Mouse (Mus musculus) heart, embryonic 15.5 days (tissue): ENCODE results near the gene Smco2. TPM values are rescaled to one million over a fixed set of nuclear protein-coding genes. Genes with fewer than 3 reads are reported as not detected.

Experiments
- ATAC-seq: fragments of 200-750 bp; cut with Nextera tagmentation; replicated peaks from 2 replicates; pipeline ENCODE4 v1.8.0; 2017; ENCODE audit warnings: low read depth, moderate TSS enrichment; ENCODE audit not compliant: insufficient number of reproducible peaks, insufficient read depth, low FRiP score
- H3K27ac ChIP-seq: fragments of 300-500 bp; sonication (generic); 2 replicates; pipeline ENCODE4 v1.5.1; 2015; ENCODE audit warnings: mild to moderate bottlenecking, inconsistent platforms
- H3K27me3 ChIP-seq: fragments of 300-500 bp; sonication (generic); 2 replicates; pipeline ENCODE4 v1.6.1; 2015; ENCODE audit warnings: inconsistent platforms
- H3K36me3 ChIP-seq: fragments of 300-500 bp; sonication (generic); 2 replicates; pipeline ENCODE4 v1.6.1; 2015; ENCODE audit warnings: mild to moderate bottlenecking, inconsistent platforms
- H3K4me1 ChIP-seq: fragments of 300-500 bp; sonication (generic); replicated peaks from 2 replicates; pipeline ENCODE4 v1.6.1; 2015; ENCODE audit warnings: inconsistent platforms
- H3K4me2 ChIP-seq: fragments of 300-500 bp; sonication (generic); 2 replicates; pipeline ENCODE4 v1.6.1; 2015; ENCODE audit warnings: inconsistent platforms, mild to moderate bottlenecking, moderate library complexity
- H3K4me3 ChIP-seq: fragments of 300-500 bp; sonication (generic); 2 replicates; pipeline ENCODE4 v1.5.1; 2015; ENCODE audit warnings: mild to moderate bottlenecking, inconsistent platforms
- H3K9ac ChIP-seq: fragments of 300-500 bp; sonication (generic); 2 replicates; pipeline ENCODE4 v1.6.1; 2015; ENCODE audit warnings: mild to moderate bottlenecking, inconsistent platforms
- H3K9me3 ChIP-seq: fragments of 300-500 bp; sonication (generic); replicated peaks from 2 replicates; pipeline ENCODE4 v1.6.1; 2016; ENCODE audit warnings: inconsistent platforms
- WGBS: fragments of 180-500 bp; shearing (Covaris S2); methylation state at CpG from one replicate; pipeline ENCODE4 v1.1.7; 2015; ENCODE audit warnings: mixed read lengths; 5-methylcytosine and 5-hydroxymethylcytosine counted together
- polyA plus RNA-seq: library from polyadenylated mRNA; unstranded; fragments of >200 nt; fragmentation: Nextera tagmentation; extraction: Ambion mirVana; gene quantifications from 2 replicates; pipeline ENCODE4 v1.2.1, GENCODE M21; 2015

Gene Smco2
- polyA plus RNA-seq: 0.53 TPM in 1 of 2 replicates, not detected in the other

DNA sequence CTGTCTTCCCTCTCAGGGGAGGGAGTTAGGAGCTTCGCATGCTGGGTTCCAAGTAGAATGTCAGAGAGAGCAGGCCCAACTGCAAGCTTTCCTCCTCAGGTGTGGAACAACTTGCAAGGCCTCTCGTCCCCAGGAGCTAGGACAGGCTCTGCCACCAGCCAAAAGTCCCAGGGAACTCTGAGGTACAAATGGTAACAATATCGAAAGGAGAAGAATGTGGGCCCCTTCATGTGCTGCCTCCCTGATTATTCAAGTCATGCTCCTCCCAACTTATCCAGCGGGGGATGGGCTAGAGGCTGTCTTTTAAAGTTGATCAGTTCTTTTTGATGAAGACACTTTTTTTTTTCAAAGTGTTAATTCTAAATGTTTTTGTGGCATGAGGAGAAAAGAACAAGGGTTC is at the start of gene Smco2:
Gene Smco2 (plus strand): TSS at position 55 of the 400 bp plus-strand sequence.
- no peak for ATAC-seq
- H3K4me1 ChIP-seq: peaks cover 20% of the 10 kb centered on the region
- H3K4me2 ChIP-seq: no peak within 1 kb of the TSS
- H3K27me3 ChIP-seq: no peaks in the 10 kb centered on the region
- no peak within 1 kb of the TSS for H3K9ac ChIP-seq
- no peaks in the 10 kb centered on the region for H3K9me3 ChIP-seq
- no peak within 1 kb of the TSS for H3K27ac ChIP-seq
- no peaks in the 10 kb centered on the region for H3K36me3 ChIP-seq
- no peak within 1 kb of the TSS for H3K4me3 ChIP-seq
- WGBS: 73% methylated on average over 4 of the region's 4 CpGs

DNA sequence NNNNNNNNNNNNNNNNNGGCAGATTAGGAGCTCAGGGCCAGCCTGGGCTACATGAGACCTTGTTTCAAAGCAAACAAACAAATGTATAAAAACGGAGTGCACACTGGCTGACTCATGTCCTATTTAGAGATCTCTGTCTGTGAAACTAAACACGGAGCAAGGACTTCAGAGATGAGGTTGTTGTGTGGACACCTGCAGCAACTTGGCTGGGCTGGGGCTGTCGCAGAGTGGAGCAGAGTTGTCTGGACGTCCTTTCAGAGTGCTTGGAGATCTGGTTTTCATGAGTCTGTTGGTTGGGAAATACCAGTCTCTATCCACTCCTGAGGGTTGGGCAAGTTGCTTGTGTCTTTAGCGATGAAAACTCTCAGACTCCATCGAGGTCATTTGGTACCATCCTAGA is 39.9 kb upstream of the Smco2 start:
- Histone ChIP-seq H3K4me2 (no peak overlapping the region), H3K9ac (no peak overlapping the region), H3K27ac (no peak overlapping the region), H3K27me3 (no peaks in the 10 kb centered on the region), H3K4me3 (no peak overlapping the region), H3K4me1 (peaks cover 2% of the 10 kb centered on the region; the same call in 1 of the 2 replicates), H3K36me3 (peaks cover 12% of the 10 kb centered on the region), H3K9me3 (no peaks in the 10 kb centered on the region)
- WGBS: 90% methylated on average over 6 of the region's 6 CpGs
- ATAC-seq: no peak

DNA sequence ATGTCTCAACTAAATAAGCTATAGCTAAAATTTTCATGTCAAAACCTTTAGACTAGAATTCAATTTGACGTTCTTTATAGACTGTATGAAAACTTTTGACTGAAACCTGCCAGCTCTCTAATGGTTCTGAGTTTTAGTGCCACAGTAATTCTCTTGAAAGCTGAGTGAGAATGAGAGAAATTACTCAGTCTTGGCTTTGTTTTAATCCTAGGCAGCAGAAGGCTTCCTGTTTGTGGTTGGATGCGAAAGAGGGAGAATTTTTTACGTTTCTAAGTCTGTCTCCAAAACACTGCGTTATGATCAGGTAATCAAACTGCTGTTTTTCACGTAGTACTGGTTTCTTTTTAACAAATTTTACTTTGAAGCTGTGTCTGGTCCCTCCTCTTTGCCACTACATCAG is 36.9 kb upstream of the Smco2 start:
- no peaks in the 10 kb centered on the region for H3K4me1 ChIP-seq
- H3K4me2 ChIP-seq: no peak overlapping the region
- peaks cover 12% of the 10 kb centered on the region for H3K36me3 ChIP-seq
- ATAC-seq: no peak
- H3K9ac ChIP-seq: no peak overlapping the region
- no peaks in the 10 kb centered on the region for H3K27me3 ChIP-seq
- no peak overlapping the region for H3K27ac ChIP-seq
- H3K4me3 ChIP-seq: no peak overlapping the region
- no peaks in the 10 kb centered on the region for H3K9me3 ChIP-seq
- 85% methylated on average over 5 of the region's 5 CpGs for WGBS

DNA sequence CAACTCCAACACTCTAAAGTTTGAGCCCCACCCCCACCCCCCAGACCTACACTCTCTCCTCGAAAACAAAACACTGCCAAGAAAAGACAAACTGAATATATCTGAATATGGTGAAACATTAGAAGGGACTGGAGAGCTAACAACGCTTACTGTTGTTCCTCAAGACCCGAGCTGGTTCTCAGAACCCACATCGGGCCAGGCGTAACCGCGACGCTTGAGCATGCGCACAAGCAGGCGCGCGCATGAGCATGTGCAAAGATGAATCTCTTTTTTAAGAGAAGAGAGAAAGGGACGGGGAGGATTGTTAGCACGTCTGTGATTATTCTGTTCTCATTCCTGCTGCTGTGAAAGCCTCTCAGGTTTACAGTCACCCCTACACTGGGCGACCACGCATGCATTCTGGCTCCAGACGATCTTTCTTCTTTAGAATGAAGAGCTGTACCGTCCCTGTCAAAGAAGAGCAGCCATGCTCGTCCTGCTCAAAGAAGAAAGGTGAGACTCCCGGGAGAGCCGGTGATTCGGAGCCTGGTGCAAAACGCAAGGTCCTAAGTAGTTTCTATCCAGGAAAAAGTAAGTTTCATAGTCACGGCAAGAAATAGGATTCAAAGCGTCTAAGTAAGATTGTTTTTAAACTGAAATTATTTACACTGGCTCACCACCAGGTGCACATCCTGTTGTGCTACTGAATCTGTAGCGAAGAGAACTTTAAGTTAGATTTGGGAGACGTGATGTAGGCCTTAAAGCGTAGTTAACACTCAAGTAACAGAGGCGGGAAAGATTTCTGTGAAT is 29.5 kb upstream of the Smco2 start:
- H3K4me3 ChIP-seq: no peak overlapping the region
- H3K36me3 ChIP-seq: no peaks in the 10 kb centered on the region
- no peaks in the 10 kb centered on the region for H3K27me3 ChIP-seq
- H3K4me2 ChIP-seq: no peak overlapping the region
- 82% methylated on average over 29 of the region's 29 CpGs for WGBS
- H3K27ac ChIP-seq: no peak overlapping the region
- no peak overlapping the region for H3K9ac ChIP-seq
- no peak for ATAC-seq
- no peaks in the 10 kb centered on the region for H3K4me1 ChIP-seq
- H3K9me3 ChIP-seq: no peaks in the 10 kb centered on the region

DNA sequence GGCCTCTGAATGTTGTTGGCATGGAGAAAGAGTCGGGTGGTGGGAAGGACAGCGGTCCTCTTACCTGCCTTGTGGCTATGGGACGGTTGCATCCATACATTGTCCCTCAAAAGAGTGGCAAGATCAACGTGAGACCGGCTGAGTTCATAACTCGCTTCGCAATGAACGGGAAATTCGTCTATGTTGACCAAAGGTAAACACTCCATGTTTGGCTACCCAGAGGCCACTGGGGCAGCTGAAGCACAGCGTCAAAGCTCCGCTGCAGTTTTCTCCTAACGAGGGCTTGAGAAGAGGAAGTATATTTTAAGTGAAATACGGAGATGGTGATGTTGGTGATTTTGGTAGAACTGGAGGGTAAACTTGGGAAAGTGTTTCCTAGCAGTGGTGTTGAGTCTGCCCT is 27.9 kb upstream of the Smco2 start:
- no peak overlapping the region for H3K9ac ChIP-seq
- no peaks in the 10 kb centered on the region for H3K9me3 ChIP-seq
- H3K27ac ChIP-seq: no peak overlapping the region
- H3K27me3 ChIP-seq: no peaks in the 10 kb centered on the region
- no peaks in the 10 kb centered on the region for H3K4me1 ChIP-seq
- WGBS: 88% methylated on average over 13 of the region's 13 CpGs
- no peak overlapping the region for H3K4me3 ChIP-seq
- no peak for ATAC-seq
- H3K36me3 ChIP-seq: no peaks in the 10 kb centered on the region
- H3K4me2 ChIP-seq: no peak overlapping the region

DNA sequence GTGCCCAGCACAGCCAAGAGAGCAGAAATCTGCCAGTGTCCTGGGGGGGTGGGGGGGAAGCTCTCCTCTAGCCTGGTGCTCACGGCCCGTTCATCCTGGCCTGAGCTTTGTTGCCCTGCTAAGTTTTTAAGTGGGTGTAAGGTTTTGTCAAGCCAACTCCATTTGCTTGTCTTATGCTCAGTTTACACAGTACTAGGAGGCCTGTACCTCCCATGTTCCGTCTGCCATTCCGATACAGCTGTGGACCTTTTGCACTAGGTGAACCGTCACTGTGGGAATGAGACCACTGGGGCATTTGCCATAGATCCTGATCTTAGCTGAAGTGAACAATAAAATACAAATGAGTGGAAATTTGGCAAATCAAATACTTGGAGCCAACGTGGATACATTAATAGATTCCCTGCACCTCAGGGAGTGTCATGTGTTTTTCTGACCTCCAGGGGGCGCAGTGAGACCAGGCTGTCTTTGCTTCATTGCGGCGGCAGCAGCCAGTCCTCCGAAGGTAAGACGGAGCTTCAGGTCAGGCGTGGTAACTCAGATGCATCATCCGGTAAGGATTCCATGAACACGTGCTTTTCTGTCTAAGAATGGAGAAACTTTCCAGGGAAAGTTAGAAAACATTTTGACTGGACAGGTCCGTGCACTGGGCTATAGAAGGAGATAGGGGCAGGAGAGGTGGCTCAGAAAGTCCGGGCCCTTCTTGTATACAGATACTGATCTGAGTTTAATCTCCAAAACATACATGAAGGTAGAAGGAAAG is 25.0 kb upstream of the Smco2 start:
- Histone ChIP-seq H3K4me3 (no peak overlapping the region), H3K9ac (no peak overlapping the region), H3K4me2 (no peak overlapping the region), H3K27ac (no peak overlapping the region), H3K9me3 (no peaks in the 10 kb centered on the region), H3K36me3 (no peaks in the 10 kb centered on the region), H3K4me1 (no peaks in the 10 kb centered on the region), H3K27me3 (no peaks in the 10 kb centered on the region)
- WGBS: 45% methylated on average over 16 of the region's 16 CpGs
- ATAC-seq: no peak

DNA sequence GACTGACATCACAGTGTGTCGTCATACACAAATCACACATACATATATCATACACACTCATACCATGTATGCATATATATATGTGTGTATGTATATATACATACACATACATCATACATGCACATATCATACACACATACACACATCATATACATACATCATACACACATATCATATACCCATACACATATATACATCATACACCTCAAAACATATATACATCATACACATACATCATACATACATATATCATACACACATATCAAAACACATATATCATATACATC is 24.5 kb upstream of the Smco2 start:
- H3K36me3 ChIP-seq: no peaks in the 10 kb centered on the region
- no peak overlapping the region for H3K27ac ChIP-seq
- H3K4me2 ChIP-seq: no peak overlapping the region
- no peaks in the 10 kb centered on the region for H3K4me1 ChIP-seq
- H3K27me3 ChIP-seq: no peaks in the 10 kb centered on the region
- H3K4me3 ChIP-seq: no peak overlapping the region
- no peak for ATAC-seq
- H3K9ac ChIP-seq: no peak overlapping the region
- WGBS: 74% methylated on average over 1 of the region's 1 CpGs
- no peaks in the 10 kb centered on the region for H3K9me3 ChIP-seq

DNA sequence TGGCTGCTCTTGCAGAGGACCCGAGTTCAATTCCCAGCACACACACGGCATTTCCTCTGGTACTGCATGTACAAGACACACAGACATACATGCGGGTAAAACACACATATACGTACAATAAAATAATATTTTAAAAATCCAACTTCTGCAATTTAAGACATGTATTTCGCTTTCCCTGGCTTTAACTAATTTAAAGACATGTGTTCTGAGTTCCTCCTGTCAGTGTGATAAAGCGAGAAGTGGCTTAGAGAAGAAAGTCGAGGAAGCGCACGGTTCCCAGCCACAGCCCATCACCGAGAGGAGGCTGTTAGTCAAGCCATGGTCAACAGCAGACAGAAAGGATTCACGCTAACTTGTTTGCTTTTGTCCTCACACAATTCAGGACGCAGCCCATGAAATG is 18.6 kb upstream of the Smco2 start:
- Histone ChIP-seq H3K27me3 (no peaks in the 10 kb centered on the region), H3K4me1 (peaks cover 12% of the 10 kb centered on the region), H3K4me3 (no peak overlapping the region), H3K4me2 (no peak overlapping the region), H3K36me3 (no peaks in the 10 kb centered on the region), H3K27ac (no peak overlapping the region), H3K9me3 (no peaks in the 10 kb centered on the region), H3K9ac (no peak overlapping the region)
- WGBS: 87% methylated on average over 12 of the region's 12 CpGs
- no peak for ATAC-seq

DNA sequence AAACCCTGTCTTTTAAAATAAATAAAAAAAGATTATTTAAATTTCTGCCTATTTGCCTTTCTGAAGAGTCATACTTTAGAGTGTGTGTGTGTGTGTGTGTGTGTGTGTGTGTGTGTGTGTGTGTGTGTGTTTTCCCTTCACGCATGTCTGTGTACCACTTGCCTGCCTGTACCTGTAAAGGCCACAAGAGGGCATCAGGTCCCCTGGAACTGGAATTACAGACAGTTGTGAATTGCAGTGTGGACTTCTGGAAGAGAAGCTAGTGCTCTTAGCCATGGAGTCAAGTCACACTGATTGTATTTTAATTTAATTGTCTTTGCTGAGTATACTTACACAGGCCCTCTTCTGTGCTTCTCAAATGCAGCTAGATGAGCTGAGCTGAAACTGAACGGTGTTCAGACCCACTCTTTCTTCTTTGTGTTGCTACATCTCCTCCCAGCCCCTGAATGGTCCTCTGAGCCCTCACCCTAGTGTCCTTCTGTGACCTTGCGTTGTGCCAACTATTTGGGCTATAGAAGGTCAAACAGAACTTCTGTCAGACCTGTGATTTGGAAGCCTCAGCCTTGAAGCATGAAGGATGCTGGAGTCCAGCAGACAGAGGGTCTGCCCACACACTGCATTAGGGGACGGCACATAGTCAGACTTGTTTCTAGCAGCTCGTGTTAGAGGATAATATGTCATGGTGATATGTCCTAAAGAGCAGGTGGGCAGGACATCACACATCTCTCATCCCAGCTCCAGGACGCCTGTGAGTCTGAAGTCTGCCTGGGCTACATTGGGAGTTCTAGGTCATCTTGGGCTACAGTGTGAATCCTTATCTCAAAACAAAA is 16.2 kb upstream of the Smco2 start:
- H3K36me3 ChIP-seq: no peaks in the 10 kb centered on the region
- H3K27ac ChIP-seq: no peak overlapping the region
- no peaks in the 10 kb centered on the region for H3K27me3 ChIP-seq
- H3K4me3 ChIP-seq: no peak overlapping the region
- no peak overlapping the region for H3K9ac ChIP-seq
- H3K4me2 ChIP-seq: no peak overlapping the region
- H3K4me1 ChIP-seq: peaks cover 19% of the 10 kb centered on the region
- no peaks in the 10 kb centered on the region for H3K9me3 ChIP-seq
- ATAC-seq: peak; percentile 37; the same call in 1 of the 2 replicates
- 65% methylated on average over 6 of the region's 6 CpGs for WGBS

DNA sequence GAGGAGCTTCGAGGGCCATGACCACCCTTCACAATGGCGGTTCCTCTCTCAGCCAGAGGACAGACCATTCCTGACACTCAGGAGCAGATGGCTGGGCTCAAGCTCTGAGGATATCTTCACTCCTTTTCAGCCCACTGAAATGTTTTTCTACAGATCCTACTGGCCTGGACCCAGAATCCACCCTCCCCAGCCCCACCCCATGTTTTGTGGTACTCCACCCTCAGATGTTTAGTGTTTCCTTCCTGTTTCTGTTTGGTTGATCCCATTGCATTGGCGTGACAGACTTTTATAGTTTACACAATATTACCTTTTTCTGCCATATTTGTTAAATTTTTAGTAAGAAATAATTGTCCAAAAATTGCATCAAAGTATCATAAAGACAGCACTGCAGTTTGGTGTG is 15.6 kb upstream of the Smco2 start:
- Histone ChIP-seq H3K27me3 (no peaks in the 10 kb centered on the region), H3K9me3 (no peaks in the 10 kb centered on the region), H3K36me3 (no peaks in the 10 kb centered on the region), H3K4me3 (no peak overlapping the region), H3K9ac (no peak overlapping the region), H3K4me1 (peaks cover 19% of the 10 kb centered on the region), H3K27ac (no peak overlapping the region), H3K4me2 (no peak overlapping the region)
- no peak for ATAC-seq
- WGBS: 72% methylated on average over 3 of the region's 3 CpGs

DNA sequence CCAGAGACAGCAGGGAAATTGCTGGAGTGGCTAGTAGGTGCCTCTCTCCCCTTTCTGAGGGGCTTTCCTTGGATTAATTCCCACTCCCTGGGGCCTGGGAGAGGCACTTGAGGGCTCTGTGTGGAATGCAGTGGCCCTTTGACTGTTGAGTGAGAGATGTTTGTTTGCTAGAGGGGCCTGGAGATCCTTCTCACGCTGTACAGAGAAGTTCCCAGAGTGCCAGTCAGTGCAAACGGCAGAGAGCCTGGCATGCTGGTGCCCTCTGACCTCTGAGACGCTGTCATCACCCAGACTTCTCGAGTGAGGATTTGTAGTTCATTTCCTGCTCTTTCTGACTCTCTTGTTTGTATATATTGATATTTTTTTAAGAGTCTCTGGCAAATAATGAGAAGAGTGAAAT is 14.1 kb upstream of the Smco2 start:
- ATAC-seq: no peak
- no peaks in the 10 kb centered on the region for H3K36me3 ChIP-seq
- no peak overlapping the region for H3K4me2 ChIP-seq
- H3K9me3 ChIP-seq: no peaks in the 10 kb centered on the region
- no peaks in the 10 kb centered on the region for H3K27me3 ChIP-seq
- no peak overlapping the region for H3K4me3 ChIP-seq
- H3K4me1 ChIP-seq: peaks cover 19% of the 10 kb centered on the region
- 10% methylated on average over 4 of the region's 4 CpGs for WGBS
- no peak overlapping the region for H3K9ac ChIP-seq
- H3K27ac ChIP-seq: peak overlapping the region; percentile 25
